Mouse (Mus musculus): ENCODE measurements around the gene Lrrn4cl. TPM values are rescaled to one million over a fixed set of nuclear protein-coding genes. Genes with fewer than 3 reads are reported as not detected.

The Lrrn4cl gene
- total RNA-seq, 2 experiments from 2014 or later = 7.3 to 7.8 TPM

- TF ChIP-seq CTCF (IDR thresholded peaks at IDR 0.05) = no peak; the same call in 1 of the 2 replicates
- peak; percentile 98 for DNase-seq
- Histone ChIP-seq H3K4me3 (peak within 1 kb of the TSS; percentile 94), H3K27ac (peak within 1 kb of the TSS; percentile 94)
- intact Hi-C loops (cut with DNase I) = loop anchor here (1.0 to 2.0 kb wide), 2 partner anchors 27 to 97 kb away; partner anchors contain the start of gene Ganab
These were observed 21.0 kb downstream of the Lrrn4cl start, which contains the start of gene Ubxn1 for GRCm38 (mm10) chr19:8871267-8872186. TSS of gene Ubxn1 (plus strand) at chr19:8871496.

- TF ChIP-seq CTCF (IDR thresholded peaks at IDR 0.05) = no peak
- peak overlapping the region; percentile 94 for H3K4me3 ChIP-seq
- intact Hi-C loops (cut with DNase I) = no loop called here
- peak overlapping the region; percentile 94 for H3K27ac ChIP-seq
- DNase-seq = no peak
These were observed 21.8 kb downstream of the Lrrn4cl start for GRCm38 (mm10) chr19:8872266-8872840.

- intact Hi-C loops (cut with DNase I) = no loop called here
- peak overlapping the region; percentile 20 for H3K4me3 ChIP-seq
- no peak for TF ChIP-seq CTCF (IDR thresholded peaks at IDR 0.05)
- DNase-seq = peak; percentile 65
- peak overlapping the region; percentile 94 for H3K27ac ChIP-seq
These were observed 24.5 kb downstream of the Lrrn4cl start for GRCm38 (mm10) chr19:8875031-8875430.

- peak within 1 kb of the TSS; percentile 83 for H3K4me3 ChIP-seq
- H3K27ac ChIP-seq = peak within 1 kb of the TSS; percentile 89
- TF ChIP-seq CTCF (IDR thresholded peaks at IDR 0.05) = no peak
- intact Hi-C loops (cut with DNase I) = no loop called here
- DNase-seq = peak; percentile 93
These were observed 29.9 kb downstream of the Lrrn4cl start, which contains the start of gene Uqcc3 for GRCm38 (mm10) chr19:8880311-8881033. TSS of gene Uqcc3 (minus strand) at chr19:8880923.

DNA sequence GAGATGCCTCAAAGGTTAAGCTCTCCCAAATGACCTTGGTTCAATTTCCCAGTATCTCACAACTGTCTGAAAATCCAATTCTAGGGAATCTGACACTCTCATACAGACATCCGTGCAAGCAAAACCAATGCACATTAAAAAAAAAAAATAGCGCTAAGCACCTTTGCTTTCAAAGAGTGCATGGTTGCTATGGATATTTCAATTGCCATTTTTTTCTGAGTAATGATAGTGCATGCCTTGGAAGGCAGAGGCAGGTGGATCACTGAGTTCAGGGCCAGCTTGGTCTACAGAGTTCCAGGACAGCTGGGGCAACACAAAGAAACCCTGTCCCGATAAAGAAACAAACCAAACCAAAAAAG lies 30.4 kb downstream of the Lrrn4cl start:
- TF ChIP-seq CTCF (IDR thresholded peaks at IDR 0.05) = no peak
- H3K27ac ChIP-seq = peak overlapping the region; percentile 89
- no peak for DNase-seq
- peak overlapping the region; percentile 83 for H3K4me3 ChIP-seq
- intact Hi-C loops (cut with DNase I) = no loop called here

GRCm38 (mm10) chr19:8883616-8884015 lies 33.0 kb downstream of the Lrrn4cl start, which contains the start of the genes Lbhd1 and Gm49403:
TSS of gene Lbhd1 (plus strand) at chr19:8883732.
TSS of gene Gm49403 (plus strand) at chr19:8883930.
- no peak within 1 kb of the TSS for H3K4me3 ChIP-seq
- intact Hi-C loops (cut with DNase I) = no loop called here
- no peak for DNase-seq
- no peak for TF ChIP-seq CTCF (IDR thresholded peaks at IDR 0.05)
- no peak within 1 kb of the TSS for H3K27ac ChIP-seq

DNA sequence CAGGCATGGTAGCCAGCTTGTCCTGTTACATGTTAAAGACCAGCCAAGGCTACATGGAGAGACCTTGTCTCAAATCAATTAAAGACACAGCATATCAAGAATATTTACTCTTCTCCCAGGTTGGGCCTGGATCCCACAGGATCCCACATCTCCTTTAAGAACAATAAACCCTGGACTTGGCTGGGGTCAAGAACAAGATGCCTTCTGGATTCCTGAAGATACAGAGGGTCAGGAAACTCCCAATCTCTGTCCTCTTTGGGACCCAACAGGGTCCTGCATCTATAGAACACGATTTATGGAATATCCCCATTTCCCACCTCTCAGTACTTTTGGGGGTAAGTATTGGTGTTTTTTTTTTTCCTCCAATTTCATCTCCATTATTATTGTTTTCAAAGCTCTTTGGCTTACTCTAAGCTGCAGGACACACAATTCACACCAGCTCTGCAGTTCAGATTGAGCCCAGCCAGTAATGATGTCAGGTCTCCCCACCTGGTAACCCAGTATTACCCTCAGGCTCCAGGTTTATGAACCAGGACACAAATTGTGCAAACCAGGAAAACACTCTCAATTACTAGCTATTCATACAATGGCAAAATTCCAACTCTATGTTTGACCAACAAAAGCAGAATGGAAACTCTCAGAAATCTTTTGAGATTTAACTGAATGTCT lies 36.5 kb downstream of the Lrrn4cl start:
- no peak overlapping the region for H3K4me3 ChIP-seq
- no peak for TF ChIP-seq CTCF (IDR thresholded peaks at IDR 0.05)
- intact Hi-C loops (cut with DNase I) = no loop called here
- no peak overlapping the region for H3K27ac ChIP-seq
- no peak for DNase-seq

- intact Hi-C loops (cut with DNase I) = no loop called here
These were observed 37.3 kb downstream of the Lrrn4cl start for GRCm38 (mm10) chr19:8887585-8888463.

GRCm38 (mm10) chr19:8888511-8889385 lies 38.2 kb downstream of the Lrrn4cl start, which contains the start of the genes 1810009A15Rik and Gm49416:
TSS of gene 1810009A15Rik (plus strand) at chr19:8888853.
TSS of gene Gm49416 (plus strand) at chr19:8888926.
- DNase-seq = peak; percentile 96
- Histone ChIP-seq H3K27ac (peak within 1 kb of the TSS; percentile 90), H3K4me3 (peak within 1 kb of the TSS; percentile 82)
- TF ChIP-seq CTCF (IDR thresholded peaks at IDR 0.05) = no peak
- intact Hi-C loops (cut with DNase I) = no loop called here

More at GRCm38 (mm10) chr19:8887585-8888463, 37.3 kb downstream of the Lrrn4cl start:
- DNase-seq = no peak
- Histone ChIP-seq H3K4me3 (peak overlapping the region; percentile 82), H3K27ac (peak overlapping the region; percentile 90)
- TF ChIP-seq CTCF (IDR thresholded peaks at IDR 0.05) = no peak
